Mouse (Mus musculus) skeletal muscle tissue, adult 2 months (tissue): ENCODE results near the gene Slc39a1.
"Not testable (repeated sequence)": the region's sequence is repeated elsewhere in the genome, so short reads cannot be mapped to it uniquely, and the experiment has no call there.

Source experiments
- DNase-seq: peaks from one replicate; pipeline ENCODE4 v3.0.0-alpha.2; 2012; ENCODE audit warnings: low read depth, low spot score

Gene Slc39a1

DNA sequence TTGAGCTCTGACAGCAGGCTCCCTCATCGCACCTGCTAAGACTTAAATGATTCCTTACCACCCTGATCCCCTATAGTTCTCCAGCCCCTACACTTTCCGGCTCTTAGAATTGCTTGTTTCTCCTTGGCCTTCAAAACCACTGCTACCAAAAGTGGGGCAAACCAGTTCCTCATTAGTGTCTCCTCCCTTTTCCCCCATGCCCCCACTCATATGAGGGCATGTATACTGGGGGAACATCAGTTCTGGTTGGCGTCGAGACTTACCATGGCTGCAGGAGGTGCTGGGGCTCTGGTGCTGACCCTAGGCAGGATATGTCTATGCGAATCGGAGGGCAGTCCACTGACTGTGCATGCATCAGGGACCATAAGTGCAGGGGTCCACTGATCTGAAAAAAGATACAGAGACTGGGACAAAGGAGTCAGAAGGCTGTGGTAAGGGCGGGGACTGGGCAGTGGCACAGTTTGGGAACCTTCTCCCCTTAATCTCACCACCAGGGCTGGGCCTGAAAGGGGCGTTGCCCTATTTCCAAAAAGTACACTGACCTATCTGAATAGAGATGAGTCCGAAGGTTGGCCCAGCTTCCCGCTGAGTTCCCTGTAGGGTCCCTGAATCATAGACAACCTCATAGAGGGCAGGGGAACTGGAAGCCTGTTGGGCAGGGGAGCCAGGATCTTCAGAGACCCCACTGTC, 6.2 kb upstream of the Slc39a1 start:
- no peak for DNase-seq

DNA sequence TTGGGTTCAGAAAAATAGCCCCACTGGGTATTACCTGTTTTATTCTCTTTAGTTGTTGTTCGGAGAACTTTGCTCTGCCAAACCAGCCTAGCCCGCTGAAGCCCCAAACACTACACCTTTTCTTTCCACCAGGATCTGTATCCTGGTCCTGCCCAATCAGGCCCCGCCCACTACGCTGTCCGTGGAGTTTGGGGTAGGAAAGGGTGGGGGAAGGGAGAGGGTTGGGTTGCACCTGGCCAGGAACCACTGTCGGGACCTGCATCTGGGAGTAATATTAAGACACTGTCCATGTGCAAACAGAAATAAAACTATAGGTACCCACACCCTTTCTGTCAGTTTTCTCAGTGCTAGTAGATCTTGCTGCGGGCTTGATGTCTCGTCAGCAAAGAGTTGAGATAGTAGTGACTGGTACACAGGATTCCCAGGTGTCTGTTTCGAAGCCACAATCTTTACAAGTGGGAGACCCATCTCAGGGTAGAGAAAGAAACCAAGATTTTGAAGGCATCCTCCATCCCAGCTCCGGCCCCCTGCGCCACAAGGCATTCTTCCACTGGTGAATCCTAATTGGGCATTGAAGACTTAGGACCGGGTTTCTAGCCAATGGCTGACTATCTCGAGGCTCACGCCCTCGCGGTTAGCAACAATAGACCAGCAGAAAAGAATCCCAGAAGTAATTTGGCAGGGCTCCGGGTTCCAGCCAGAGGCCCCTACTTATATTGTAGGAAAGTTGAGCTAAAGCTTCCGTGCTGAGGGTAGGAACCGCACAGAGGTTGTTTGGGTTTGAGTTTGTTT, 4.8 kb upstream of the Slc39a1 start, which contains the start of gene Creb3l4:
Creb3l4 (minus strand) TSS at position 529 of the 792 bp plus-strand sequence.
- no peak for DNase-seq

- no peak for DNase-seq
These were observed 2.6 kb upstream of the Slc39a1 start for GRCm38 (mm10) chr3:90245406-90245805.

- no peak for DNase-seq
These were observed 377 bp upstream of the Slc39a1 start for GRCm38 (mm10) chr3:90247630-90247959.

DNA sequence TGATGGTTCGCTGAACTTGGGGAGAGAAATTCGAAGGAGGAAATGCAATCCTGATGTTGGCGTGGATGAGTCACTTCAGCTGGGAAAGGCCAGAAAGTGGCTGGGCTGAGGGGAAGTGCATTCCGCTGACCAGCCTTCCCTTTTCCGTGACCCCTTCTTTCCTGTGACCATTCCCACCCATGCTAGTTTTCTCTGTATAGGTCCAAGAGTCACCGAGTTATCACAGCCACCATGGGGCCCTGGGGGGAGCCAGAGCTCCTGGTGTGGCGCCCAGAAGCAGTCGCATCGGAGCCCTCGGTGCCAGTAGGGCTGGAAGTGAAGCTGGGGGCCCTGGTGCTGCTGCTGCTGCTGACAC, 751 bp downstream of the Slc39a1 start:
- no peak for DNase-seq

DNA sequence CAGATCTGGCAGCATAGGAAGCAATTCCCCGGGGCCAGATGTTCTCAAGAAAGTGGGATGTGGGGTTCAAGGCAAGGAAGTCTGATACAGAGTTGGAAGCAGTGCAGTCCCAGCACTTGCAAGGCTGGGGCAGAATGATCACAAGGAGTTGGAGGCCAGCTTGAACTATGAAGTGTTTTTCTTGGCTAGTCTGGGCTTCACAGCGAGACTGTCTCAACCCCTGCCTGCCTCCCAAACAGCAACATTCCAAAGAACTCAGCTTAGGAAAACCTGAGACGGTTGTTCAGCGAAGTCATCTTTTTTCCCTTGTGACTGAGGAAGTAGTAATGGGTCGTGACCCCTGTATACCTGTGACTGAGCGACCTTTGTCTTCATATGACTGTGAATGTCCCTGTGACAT, 2.8 kb downstream of the Slc39a1 start:
- no peak for DNase-seq

GRCm38 (mm10) chr3:90251731-90252226, 3.8 kb downstream of the Slc39a1 start:
- not testable (repeated sequence) for DNase-seq

DNA sequence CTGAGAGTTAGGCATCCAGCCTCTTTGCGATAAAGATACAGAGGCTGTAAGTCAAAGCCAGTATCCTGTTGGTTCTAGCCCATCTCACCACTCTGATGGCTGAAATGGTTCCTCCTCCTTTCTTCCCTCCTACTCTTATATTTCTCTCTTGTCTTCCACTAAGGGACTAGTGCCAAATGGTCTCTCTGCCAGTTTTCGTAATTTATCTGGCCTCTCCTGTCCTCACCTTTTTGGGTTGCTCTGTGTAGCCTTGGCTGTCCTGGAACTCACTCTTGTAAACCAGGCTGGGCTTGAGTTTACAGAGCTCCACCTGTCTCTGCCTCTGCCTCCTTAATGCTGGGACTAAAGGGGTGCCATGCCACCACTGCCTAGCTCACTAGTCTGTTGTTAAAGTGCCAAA, 4.7 kb downstream of the Slc39a1 start:
- DNase-seq, result not testable (repeated sequence)

DNA sequence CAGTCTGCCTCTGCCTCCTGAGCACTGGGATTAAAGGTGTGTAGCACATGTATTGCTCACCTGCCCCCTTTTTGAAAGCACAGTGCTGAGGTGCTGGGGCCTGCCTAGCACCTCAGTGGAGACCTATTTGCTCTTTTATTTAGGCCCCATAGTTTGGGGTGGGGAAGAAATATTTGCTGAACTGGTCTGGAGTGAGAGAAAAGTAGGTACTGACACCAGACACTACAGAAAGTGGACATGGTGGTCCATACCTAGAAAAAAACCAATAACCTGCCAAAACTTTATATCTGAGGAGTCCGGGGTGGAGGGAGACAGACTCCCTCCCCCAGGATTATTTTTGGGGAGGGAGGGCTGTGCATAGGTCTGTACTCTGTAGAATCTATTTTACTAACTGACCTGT, 5.2 kb downstream of the Slc39a1 start:
- not testable (repeated sequence) for DNase-seq

- peak; percentile 97 for DNase-seq
These were observed 5.9 kb downstream of the Slc39a1 start, which contains the start of gene Crtc2 for GRCm38 (mm10) chr3:90253653-90254418. Crtc2 (plus strand) TSS chr3:90254163.

DNA sequence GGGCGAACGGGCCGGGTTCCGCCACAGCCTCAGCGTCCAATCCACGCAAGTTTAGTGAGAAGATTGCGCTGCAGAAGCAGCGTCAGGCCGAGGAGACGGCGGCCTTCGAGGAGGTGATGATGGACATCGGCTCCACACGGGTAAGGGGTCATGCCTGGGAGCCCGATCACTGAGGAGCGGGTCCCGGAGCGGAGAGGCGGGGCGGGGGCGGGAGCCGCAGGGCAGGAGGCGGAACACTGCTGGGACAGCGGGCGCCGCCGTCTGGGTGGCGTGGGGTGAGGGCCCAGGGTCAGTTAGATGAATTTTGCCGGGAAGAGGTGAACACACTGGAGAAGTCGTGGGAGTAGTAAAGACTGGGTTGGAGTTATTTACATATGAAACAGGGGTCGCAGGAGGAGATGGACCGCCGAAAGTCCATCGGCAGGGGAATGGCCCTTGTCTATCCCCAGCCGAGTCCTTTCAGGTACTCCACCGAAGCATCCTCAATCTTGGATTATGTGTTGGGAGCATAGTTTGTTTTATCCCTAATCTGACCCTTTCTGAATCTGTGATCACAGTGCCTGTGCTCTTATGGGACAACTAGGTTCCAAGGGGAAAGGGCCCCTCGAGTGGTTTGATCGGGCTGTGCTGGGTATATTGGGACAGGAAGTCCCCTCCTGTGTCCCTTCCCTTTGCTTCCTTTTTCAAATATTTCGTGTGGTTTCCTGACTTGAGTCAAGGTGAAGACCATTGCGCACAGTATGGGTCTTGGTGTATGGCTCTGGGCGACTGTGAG, 6.6 kb downstream of the Slc39a1 start:
- DNase-seq, result no peak

DNA sequence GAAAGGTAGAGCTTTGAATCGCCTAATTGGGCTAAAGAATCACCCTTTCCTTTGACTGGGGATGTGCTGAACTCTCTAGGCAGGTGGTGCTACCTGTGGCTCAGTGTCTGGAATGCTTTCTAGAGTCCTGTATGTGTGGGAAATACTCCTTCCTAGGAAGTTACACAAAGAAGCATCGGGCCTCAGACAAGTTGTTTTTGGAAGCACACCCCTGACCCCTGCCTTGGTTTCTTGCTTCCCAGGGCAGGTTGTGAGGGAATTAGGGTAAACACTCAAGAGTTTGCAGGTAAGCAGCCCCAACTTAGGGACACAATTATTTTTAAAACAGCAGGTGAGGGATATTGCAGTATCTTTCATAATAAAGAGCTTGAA, 7.2 kb downstream of the Slc39a1 start:
- no peak for DNase-seq

DNA sequence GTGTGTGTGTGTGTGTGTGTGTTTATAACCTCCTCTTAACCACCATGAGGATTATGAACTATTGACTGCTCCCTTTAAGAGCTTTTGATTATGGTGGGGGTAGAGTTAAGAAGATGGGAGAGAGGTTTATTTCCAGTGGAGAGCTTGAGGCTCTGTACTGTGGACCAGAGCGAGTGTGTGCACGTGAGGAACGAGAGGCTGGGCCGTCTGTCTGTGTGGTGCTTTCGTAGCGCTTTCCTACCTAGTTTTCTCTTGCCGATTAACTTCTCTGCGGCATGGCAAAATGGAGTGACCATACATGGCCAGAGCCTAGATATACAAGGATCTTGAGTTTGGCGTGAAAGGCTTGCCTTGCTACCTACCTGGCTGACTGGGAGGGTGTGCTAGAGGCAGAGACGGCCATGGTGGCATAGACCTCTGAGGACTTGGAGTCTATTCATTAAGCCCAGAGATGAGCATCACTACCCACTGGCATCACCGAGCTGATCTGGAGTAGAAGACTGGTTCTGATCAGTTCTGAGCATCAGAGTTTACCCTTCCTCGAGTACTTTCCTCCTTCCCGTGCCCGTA, 7.9 kb downstream of the Slc39a1 start:
- no peak for DNase-seq

DNA sequence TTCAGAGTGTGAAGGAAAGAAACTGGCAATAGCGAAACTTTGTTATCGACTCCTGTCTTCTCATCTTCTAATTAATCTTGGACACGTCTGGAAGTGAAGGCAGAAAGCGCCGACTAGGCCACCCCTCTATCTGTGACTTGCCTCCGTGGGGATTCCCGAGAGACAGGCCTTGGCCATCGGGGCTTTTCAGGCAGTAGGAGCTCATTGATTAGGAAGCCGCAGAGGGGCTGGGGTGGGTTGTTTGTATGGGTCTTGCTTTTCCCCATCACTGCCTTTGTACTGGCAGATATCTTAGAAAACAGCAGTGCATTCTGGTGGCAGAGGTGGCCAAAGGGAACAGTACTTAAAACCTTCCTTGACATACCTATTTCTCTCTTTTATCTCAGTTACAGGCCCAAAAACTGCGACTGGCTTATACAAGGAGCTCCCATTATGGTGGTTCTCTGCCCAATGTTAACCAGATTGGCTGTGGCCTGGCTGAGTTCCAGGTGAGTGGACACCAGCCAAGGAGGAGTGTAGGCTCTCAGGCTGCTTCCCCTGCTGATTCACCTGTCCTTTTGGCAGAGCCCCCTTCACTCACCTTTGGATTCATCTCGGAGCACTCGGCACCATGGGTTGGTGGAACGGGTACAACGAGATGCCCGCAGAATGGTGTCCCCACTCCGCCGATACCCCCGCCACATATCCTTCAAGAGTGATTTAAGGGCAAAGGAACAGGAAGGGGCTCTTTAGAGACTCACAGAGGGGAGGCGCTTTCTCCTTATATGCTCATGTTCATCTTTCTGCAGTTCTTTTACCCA, 9.0 kb downstream of the Slc39a1 start:
- no peak for DNase-seq

- no peak for DNase-seq
These were observed 10.5 kb downstream of the Slc39a1 start for GRCm38 (mm10) chr3:90258521-90258920.

- DNase-seq, result no peak
These were observed 15.3 kb downstream of the Slc39a1 start for GRCm38 (mm10) chr3:90263121-90263771.

DNA sequence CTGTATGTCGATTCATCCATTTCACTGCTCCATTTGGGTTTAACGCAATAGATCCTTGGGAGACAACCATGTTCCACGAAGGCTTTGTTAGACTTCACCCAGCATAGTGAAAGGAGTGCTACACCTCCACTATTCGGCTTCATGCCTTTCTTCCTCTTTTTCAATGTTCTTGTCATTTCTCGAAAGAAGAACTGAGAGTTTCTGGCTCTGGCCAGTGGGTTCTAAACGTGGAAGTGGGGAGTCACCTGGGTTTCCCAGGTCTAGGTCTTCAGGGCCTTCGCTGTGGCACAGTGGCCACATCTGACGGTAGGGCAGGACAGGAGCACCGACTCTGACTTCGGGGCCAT, 16.7 kb downstream of the Slc39a1 start:
- DNase-seq, result no peak

DNA sequence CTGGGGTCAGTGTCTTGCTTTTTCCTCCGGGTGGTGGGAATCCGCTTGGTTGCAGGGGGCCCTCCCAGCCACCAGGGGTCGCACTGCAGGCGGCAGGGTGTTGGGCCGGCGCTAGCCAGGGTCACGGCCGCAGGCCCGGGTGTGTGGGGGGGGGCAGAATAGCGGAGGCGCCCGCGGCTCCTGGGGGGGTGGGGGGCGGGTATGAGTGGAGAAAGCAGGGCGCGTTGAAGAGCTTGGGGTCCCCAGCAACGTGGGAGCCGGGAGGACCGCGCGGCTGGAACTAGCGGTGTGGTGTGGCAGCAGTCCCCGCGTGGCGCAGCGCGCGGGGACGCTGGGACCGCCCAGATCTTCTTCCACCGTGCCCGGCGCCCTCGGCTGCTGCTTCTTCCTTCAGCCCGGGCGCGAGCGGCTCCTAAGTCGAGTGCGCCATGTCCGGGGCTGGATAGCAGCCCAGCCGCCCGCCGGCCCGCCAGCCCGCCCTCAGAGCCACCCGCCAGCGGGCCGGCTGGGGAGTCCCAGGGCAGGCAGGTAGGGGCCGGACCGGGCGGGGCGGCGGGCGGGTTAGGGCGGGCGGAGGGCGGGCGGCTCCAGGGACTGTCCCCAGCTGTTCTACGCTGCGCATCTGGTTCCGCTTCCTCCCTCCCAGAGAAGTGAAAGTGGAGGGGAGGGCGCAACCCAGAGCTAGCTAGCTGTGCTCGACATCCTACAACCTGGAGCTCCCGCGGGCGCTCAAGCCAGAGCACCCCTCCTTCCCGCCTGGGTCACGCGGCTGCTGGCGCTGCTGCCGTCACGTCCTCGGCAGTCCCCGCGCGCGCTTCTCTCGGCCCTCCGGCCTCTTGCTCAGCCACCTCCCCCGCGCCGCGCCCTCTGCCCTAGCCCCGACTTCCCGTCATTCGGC, 17.3 kb downstream of the Slc39a1 start, which contains the start of gene Dennd4b:
Dennd4b (plus strand) TSS at position 152 of the 898 bp plus-strand sequence.
- DNase-seq, result peak; percentile 93
